Mouse (Mus musculus) spleen, adult 2 months (tissue): ENCODE results near the gene Gtf2f2.

ENCODE experiments used
- CTCF ChIP-seq: fragments of 200-500 bp; IDR thresholded peaks from 2 replicates; pipeline ENCODE4 v1.5.1; 2011; ENCODE audit warnings: mild to moderate bottlenecking, inconsistent platforms; ENCODE audit not compliant: insufficient read depth, insufficient read length, insufficient replicate concordance; ENCODE audit errors: extremely low read depth
- POLR2A ChIP-seq: fragments of 200-500 bp; IDR thresholded peaks from 2 replicates; pipeline ENCODE4 v1.6.1; 2011; ENCODE audit warnings: low read depth, low read length, inconsistent platforms

DNA sequence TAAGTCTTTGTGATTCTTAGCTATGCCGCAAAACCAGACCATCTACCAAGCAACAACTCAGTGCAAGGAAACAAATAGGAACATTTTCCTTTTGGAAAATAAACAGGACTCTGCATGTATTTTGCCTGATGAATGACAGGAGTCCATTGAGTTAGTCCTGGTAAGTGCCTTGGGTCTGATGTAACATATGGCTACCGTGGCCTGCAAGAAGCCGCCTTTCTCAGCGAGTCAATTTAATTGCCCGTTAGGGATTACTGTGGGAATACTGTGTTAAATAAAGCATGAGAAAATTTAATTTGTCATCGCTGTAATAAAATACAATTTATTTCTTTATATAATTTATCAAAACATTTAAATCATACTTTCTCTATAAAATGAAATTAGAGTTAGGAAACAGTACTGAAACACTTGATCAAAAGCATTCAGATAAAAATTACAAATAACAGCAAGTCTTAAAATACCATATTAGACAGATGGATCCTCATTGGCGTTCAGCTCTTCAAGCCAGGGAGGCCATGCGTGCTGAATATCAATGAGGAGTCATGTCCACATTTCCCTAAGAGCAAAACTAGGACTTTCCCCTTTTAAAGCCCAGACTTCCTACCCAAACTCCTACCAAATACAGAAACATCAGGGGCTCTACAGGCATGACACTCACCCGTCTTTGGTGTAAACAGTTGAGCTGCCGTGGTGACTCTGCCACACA is 7.3 kb upstream of the Gtf2f2 start:
- TF ChIP-seq CTCF = no peak
- no peak for TF ChIP-seq POLR2A
